Mouse (Mus musculus) neural tube, embryonic 14.5 days (tissue): ENCODE results near the gene Hist1h2aa. TPM values are rescaled to one million over a fixed set of nuclear protein-coding genes. Genes with fewer than 3 reads are reported as not detected.

Source experiments
- ATAC-seq: fragments of 200-750 bp; cut with Nextera tagmentation; 2 replicates; pipeline ENCODE4 v1.8.0; 2017; ENCODE audit warnings: low read depth, mild to moderate bottlenecking, moderate TSS enrichment, moderate library complexity
- H3K27ac ChIP-seq: fragments of 300-500 bp; sonication (generic); 2 replicates; pipeline ENCODE4 v1.5.1; 2014; ENCODE audit warnings: low read depth, mild to moderate bottlenecking, control low read depth, low read length, moderate library complexity, mixed read lengths
- H3K27me3 ChIP-seq: fragments of 300-500 bp; sonication (generic); 2 replicates; pipeline ENCODE4 v1.6.1; 2014; ENCODE audit warnings: low read length; ENCODE audit not compliant: control insufficient read depth, insufficient read depth
- H3K36me3 ChIP-seq: fragments of 300-500 bp; sonication (generic); 2 replicates; pipeline ENCODE4 v1.6.1; 2014; ENCODE audit warnings: low read length, mixed read lengths; ENCODE audit not compliant: control insufficient read depth, insufficient read depth
- H3K4me1 ChIP-seq: fragments of 300-500 bp; sonication (generic); 2 replicates; pipeline ENCODE4 v1.6.1; 2014; ENCODE audit warnings: low read length; ENCODE audit not compliant: control insufficient read depth, insufficient read depth
- H3K4me2 ChIP-seq: fragments of 300-500 bp; sonication (generic); 2 replicates; pipeline ENCODE4 v1.6.1; 2014; ENCODE audit warnings: mild to moderate bottlenecking, low read depth, low read length, control low read depth
- H3K4me3 ChIP-seq: fragments of 300-500 bp; sonication (generic); 2 replicates; pipeline ENCODE4 v1.5.1; 2014; ENCODE audit warnings: low read depth, low read length, control low read depth, mixed read lengths
- H3K9ac ChIP-seq: fragments of 300-500 bp; sonication (generic); replicated peaks from 2 replicates; pipeline ENCODE4 v1.6.1; 2014; ENCODE audit warnings: low read depth, mild to moderate bottlenecking, control low read depth, low read length, mixed read lengths
- H3K9me3 ChIP-seq: fragments of 300-500 bp; sonication (generic); 2 replicates; pipeline ENCODE4 v1.6.1; 2016; ENCODE audit warnings: low read length; ENCODE audit not compliant: control insufficient read depth
- WGBS: fragments of 180-500 bp; shearing (Covaris S2); extraction: QIAGEN DNeasy Blood & Tissue Kit; methylation state at CpG from one replicate; pipeline ENCODE4 v1.1.7; 2014; 5-methylcytosine and 5-hydroxymethylcytosine counted together
- polyA plus RNA-seq: library from polyadenylated mRNA; unstranded; fragments of >200 nt; fragmentation: Nextera tagmentation; extraction: Ambion mirVana; gene quantifications from 2 replicates; pipeline ENCODE4 v1.2.1, GENCODE M21; 2014

The Hist1h2aa gene
- polyA plus RNA-seq: not detected in 2 replicates

DNA sequence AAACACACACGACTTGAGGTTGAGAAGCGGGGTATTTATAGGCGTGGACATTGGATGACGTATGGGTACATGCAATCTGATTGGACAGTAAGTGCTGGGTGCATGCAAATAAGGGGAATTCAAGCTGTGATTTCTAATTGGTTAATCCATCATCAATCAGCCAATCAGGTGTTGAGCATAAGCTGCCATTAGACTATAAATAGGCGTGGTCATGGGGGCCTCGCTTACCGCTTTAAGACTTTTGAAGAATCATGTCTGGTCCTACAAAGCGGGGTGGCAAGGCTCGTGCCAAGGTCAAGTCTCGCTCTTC, at the start of gene Hist1h2aa:
TSS of gene Hist1h2aa (plus strand) at position 252 of the 310 bp plus-strand sequence.
- Histone ChIP-seq H3K4me1 (no peaks in the 10 kb centered on the region), H3K27me3 (no peaks in the 10 kb centered on the region), H3K27ac (no peak within 1 kb of the TSS), H3K9ac (no peak within 1 kb of the TSS), H3K9me3 (no peaks in the 10 kb centered on the region), H3K36me3 (no peaks in the 10 kb centered on the region), H3K4me2 (no peak within 1 kb of the TSS), H3K4me3 (no peak within 1 kb of the TSS)
- no peak for ATAC-seq
- 91% methylated on average over 10 of the region's 10 CpGs for WGBS

DNA sequence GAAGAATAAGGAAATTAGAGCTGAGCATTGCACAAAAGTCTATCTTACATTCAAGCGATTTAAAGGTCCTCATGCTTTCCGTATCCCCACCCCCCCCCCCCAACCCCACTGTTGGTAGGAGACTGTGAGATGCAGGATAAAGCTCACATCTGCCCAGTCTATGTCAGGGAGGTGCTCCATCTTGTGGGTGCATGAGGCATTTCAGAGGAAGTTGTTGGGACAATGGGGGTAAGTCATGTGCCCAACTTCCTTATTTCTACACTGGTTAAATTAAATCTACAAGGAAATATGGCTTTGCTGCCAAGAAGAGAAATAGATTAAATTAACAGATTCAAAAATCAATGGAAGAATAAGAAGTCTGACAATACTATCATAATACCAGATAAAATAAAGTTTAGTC, 48.7 kb upstream of the Hist1h2aa start:
- no peak for ATAC-seq
- 41% methylated on average over 2 of the region's 2 CpGs for WGBS
- H3K27ac ChIP-seq: no peak overlapping the region
- no peaks in the 10 kb centered on the region for H3K36me3 ChIP-seq
- H3K4me1 ChIP-seq: no peaks in the 10 kb centered on the region
- no peak overlapping the region for H3K4me3 ChIP-seq
- no peak overlapping the region for H3K9ac ChIP-seq
- no peaks in the 10 kb centered on the region for H3K27me3 ChIP-seq
- H3K9me3 ChIP-seq: no peaks in the 10 kb centered on the region
- H3K4me2 ChIP-seq: no peak overlapping the region

DNA sequence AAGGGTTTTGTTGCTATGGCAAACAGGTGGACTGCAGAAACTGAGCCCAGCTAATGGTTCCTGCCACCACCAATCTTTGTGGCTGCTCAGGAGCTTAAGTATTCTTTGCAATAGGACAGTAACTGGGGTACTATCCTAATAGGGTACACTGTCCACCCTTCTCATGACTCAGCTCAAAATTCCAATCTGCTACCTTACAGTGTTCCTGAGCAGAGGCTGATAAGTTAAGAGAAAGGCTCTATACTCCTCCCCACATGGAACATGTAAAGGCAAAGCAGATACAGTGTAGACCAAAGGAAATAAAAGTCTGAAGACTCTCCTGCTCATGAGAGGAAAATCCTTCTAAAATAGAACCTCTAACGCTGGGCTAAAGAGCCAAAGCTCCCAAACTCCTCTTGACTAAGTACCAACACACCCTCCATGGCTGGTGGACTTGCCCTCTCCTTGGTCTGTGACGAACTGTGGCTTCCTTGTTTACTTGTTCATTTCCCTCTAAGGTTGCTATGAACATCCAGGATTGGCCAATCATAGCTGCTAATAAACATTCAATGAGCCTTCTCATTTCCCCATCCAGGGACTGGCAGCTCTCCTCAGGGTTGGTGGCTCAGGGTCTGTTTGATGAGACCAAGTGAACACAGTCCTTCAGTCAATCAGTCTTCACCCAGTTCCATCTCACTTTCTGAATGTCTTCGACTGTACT, 47.1 kb upstream of the Hist1h2aa start:
- no peak for ATAC-seq
- H3K27ac ChIP-seq: no peak overlapping the region
- no peaks in the 10 kb centered on the region for H3K27me3 ChIP-seq
- no peaks in the 10 kb centered on the region for H3K9me3 ChIP-seq
- no peaks in the 10 kb centered on the region for H3K4me1 ChIP-seq
- no peak overlapping the region for H3K9ac ChIP-seq
- 83% methylated on average over 3 of the region's 3 CpGs for WGBS
- H3K4me3 ChIP-seq: no peak overlapping the region
- no peaks in the 10 kb centered on the region for H3K36me3 ChIP-seq
- no peak overlapping the region for H3K4me2 ChIP-seq

DNA sequence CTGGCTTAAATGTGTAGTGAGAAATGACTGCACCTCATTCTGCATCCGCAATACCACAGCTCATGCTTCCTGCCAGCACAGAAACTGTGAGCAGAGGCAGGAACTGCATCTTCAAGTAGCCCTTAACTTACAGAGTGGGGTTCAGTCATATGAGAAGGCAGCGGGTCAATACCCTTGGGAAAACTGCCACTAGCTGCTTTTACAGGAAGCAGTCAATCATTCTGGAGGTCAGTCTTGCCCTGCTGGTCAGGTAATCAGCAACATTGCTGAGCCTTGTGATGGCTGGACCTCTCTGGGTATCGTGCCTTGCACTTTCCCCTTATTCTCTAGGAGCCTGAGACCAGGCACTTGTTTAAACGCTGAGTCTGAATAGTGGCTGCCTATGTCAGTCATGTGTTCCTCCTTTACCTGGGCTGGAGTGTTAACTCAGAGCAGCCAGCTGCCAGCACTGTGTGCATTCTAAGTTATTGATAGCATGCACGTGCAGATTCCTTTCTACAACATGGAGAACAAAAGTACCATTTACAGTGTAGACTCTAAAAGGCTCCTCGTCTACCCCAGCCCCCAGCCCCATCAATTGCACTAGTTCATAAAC, 45.2 kb upstream of the Hist1h2aa start:
- Histone ChIP-seq H3K36me3 (no peaks in the 10 kb centered on the region), H3K9me3 (no peaks in the 10 kb centered on the region), H3K4me3 (no peak overlapping the region), H3K4me1 (no peaks in the 10 kb centered on the region), H3K27ac (no peak overlapping the region), H3K9ac (no peak overlapping the region), H3K4me2 (no peak overlapping the region), H3K27me3 (no peaks in the 10 kb centered on the region)
- ATAC-seq: no peak
- WGBS: 67% methylated on average over 6 of the region's 6 CpGs

DNA sequence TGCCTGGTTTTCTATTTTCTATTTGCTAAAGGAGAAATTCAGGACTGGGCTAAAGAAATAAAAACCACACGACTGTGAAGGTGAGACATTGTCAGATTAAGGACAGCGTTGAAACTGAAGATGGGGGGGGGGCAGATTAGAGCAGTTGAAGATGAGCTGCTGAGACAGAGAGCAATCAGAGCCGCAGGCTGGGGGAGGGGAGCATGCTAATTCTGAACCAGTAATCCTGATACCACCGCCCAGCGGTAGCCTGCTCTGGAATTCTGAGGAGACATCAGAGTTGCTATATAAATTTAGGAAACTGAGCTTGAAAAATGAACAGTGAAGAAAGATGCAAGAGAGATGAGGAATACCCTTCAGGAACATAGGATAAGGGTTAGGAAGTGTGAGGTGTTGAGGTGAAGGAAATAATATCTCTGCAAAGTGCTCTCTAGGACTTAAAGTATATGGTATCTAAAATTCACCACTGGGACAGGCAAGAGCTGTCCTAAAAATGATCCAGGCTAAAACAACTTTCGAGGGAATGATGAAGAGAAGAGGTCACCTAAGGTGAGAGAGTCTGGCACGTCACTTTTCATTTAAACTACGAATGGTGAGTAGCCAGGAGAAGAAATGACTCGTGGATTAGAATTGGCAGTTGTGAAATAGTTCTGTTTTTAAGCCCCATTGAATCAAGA, 41.5 kb upstream of the Hist1h2aa start:
- no peak overlapping the region for H3K4me3 ChIP-seq
- no peak overlapping the region for H3K27ac ChIP-seq
- no peaks in the 10 kb centered on the region for H3K36me3 ChIP-seq
- no peaks in the 10 kb centered on the region for H3K27me3 ChIP-seq
- no peak overlapping the region for H3K4me2 ChIP-seq
- no peaks in the 10 kb centered on the region for H3K9me3 ChIP-seq
- H3K9ac ChIP-seq: no peak overlapping the region
- ATAC-seq: no peak
- WGBS: 22% methylated on average over 9 of the region's 9 CpGs
- H3K4me1 ChIP-seq: no peaks in the 10 kb centered on the region

DNA sequence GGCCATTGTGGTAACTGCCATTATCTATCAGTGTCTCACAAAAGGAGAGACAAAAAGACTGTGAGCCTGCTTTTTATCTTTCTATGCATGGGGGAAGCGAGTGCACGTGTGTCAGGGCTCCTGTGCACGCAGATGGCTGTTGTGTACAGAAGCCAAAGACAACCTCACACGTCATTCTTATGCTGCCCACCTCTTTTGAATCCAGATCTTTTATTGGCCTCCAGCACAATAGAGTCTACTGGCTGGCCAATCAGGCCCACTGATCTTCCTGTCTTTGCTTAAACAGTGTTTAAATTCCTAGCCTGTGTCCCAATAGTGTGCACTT, 41.0 kb upstream of the Hist1h2aa start:
- Histone ChIP-seq H3K27me3 (no peaks in the 10 kb centered on the region), H3K4me2 (no peak overlapping the region), H3K9ac (no peak overlapping the region), H3K27ac (no peak overlapping the region), H3K4me3 (no peak overlapping the region), H3K4me1 (no peaks in the 10 kb centered on the region), H3K36me3 (no peaks in the 10 kb centered on the region), H3K9me3 (no peaks in the 10 kb centered on the region)
- peak; percentile 61; the same call in 1 of the 2 replicates for ATAC-seq
- WGBS: 19% methylated on average over 4 of the region's 4 CpGs

DNA sequence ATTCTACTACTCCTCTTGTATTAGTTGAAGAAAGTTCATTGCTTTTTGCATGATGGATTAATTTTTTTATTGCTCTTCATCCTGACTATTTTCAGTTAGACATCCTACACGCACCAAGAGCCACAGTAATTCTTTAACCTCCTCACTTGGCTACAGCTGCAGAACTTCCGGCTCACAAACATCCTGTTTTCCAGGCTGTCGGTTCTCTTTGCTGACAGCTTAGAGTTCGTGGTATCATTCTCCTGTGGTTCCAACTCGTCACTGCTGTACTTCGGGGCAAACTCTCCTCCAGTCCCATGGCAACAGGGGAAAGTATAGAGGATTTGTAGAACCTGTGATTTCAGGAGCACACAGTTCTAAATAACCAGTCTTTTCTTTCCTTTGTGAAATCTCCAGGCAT, 36.0 kb upstream of the Hist1h2aa start:
- no peak overlapping the region for H3K9ac ChIP-seq
- 73% methylated on average over 6 of the region's 6 CpGs for WGBS

DNA sequence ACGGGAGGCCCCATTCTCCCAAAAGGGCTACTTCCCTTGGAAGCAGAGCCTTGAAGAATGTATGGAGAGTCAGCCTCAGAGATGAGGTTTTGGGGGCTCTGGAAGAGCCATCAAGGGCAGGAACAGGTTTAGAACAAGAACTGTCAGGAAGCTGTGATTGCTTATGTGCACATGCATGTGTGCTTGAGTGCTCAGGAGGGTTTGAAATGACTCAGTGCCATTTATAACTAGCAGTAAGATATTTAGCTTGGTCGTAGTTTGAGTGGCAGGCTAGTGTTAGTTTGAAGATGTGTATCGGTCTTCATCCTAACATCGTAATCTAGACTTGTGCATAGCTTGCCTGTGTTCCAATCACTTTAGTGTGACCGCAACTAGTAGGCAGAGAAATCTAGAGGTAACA, 27.4 kb upstream of the Hist1h2aa start:
- Histone ChIP-seq H3K4me2 (no peak overlapping the region), H3K4me1 (no peaks in the 10 kb centered on the region), H3K27ac (no peak overlapping the region), H3K4me3 (no peak overlapping the region), H3K9me3 (no peaks in the 10 kb centered on the region), H3K27me3 (no peaks in the 10 kb centered on the region), H3K9ac (no peak overlapping the region), H3K36me3 (no peaks in the 10 kb centered on the region)
- 95% methylated on average over 5 of the region's 5 CpGs for WGBS
- no peak for ATAC-seq

More for the DNA sequence above, 36.0 kb upstream of the Hist1h2aa start:
- no peaks in the 10 kb centered on the region for H3K27me3 ChIP-seq
- no peaks in the 10 kb centered on the region for H3K4me1 ChIP-seq
- no peaks in the 10 kb centered on the region for H3K9me3 ChIP-seq
- H3K27ac ChIP-seq: no peak overlapping the region
- H3K4me3 ChIP-seq: no peak overlapping the region
- H3K4me2 ChIP-seq: no peak overlapping the region
- H3K36me3 ChIP-seq: no peaks in the 10 kb centered on the region
- no peak for ATAC-seq

DNA sequence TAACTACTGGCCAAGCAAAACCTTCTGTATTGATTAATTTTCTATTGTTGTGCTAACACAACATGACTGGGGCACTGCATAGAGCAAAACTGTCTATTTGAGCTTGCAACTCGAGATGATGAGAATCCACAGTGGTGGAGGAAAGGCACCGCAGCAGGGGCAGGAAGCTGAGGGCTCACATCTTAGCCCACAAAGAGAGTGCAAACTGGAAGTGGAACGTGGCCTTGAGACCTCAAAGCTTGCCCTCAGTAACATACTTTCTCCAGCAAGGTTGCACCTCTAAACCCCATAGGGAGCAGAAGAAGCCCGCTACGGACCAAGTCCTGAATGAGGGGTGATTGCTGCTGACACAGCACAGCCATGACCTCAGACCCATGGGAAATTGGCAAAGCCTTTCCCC, 24.1 kb upstream of the Hist1h2aa start:
- no peak for ATAC-seq
- no peaks in the 10 kb centered on the region for H3K9me3 ChIP-seq
- H3K4me3 ChIP-seq: no peak overlapping the region
- 87% methylated on average over 5 of the region's 5 CpGs for WGBS
- H3K27me3 ChIP-seq: no peaks in the 10 kb centered on the region
- no peak overlapping the region for H3K9ac ChIP-seq
- H3K4me2 ChIP-seq: no peak overlapping the region
- H3K27ac ChIP-seq: no peak overlapping the region
- no peaks in the 10 kb centered on the region for H3K36me3 ChIP-seq
- no peaks in the 10 kb centered on the region for H3K4me1 ChIP-seq
